Mouse (Mus musculus) CH12.LX (cell line): ENCODE measurements around the gene Dapk2. TPM values are rescaled to one million over a fixed set of nuclear protein-coding genes. Genes with fewer than 3 reads are reported as not detected.

Experiments used
- DNase-seq: peaks from one replicate; pipeline ENCODE4 v3.0.0-alpha.2; 2013; ENCODE audit errors: extremely low read depth
- H3K27ac ChIP-seq: 2 replicates; pipeline ENCODE4 v1.5.1; 2012; ENCODE audit warnings: low read depth, mild to moderate bottlenecking, control low read depth, moderate library complexity; ENCODE audit not compliant: insufficient read depth
- H3K27me3 ChIP-seq: replicated peaks from 2 replicates; pipeline ENCODE3; 2012; ENCODE audit warnings: inconsistent platforms
- H3K36me3 ChIP-seq, 2 experiments: replicated peaks in 1 of 2; 2 replicates each; pipeline versions ENCODE3 to v1.6.1; 2012; ENCODE audit warnings: inconsistent platforms in 1 of 2, low read length in 1 of 2, mild to moderate bottlenecking in 1 of 2, mixed read lengths in 1 of 2, moderate library complexity in 1 of 2; ENCODE audit not compliant: control insufficient read depth in 1 of 2, insufficient read depth in 1 of 2
- H3K4me1 ChIP-seq, 2 experiments: 2 replicates each; pipeline ENCODE4 v1.6.1; 2012; ENCODE audit warnings: inconsistent platforms in 1 of 2, moderate library complexity in 1 of 2; ENCODE audit not compliant: insufficient read depth in 2 of 2, control insufficient read depth in 1 of 2
- H3K4me2 ChIP-seq: 2 replicates; pipeline ENCODE4 v1.6.1; 2012; ENCODE audit warnings: low read depth, mild to moderate bottlenecking, control low read depth; ENCODE audit not compliant: poor library complexity, insufficient read depth, severe bottlenecking
- H3K4me3 ChIP-seq, 3 experiments: fragments of 150-350 bp in 1 of 3; sonication (generic) in 1 of 3; replicated peaks in 1 of 3; 2 replicates each; pipeline versions ENCODE3 to v1.5.1; 2011 to 2012; ENCODE audit warnings: low read depth in 2 of 3, low read length in 2 of 3, mild to moderate bottlenecking in 2 of 3, moderate library complexity in 2 of 3, control low read depth in 1 of 3, improper control_type of control experiment in 1 of 3, inconsistent platforms in 1 of 3, mixed read lengths in 1 of 3; ENCODE audit not compliant: poor library complexity in 1 of 3
- H3K79me2 ChIP-seq: replicated peaks from 2 replicates; pipeline ENCODE4 v1.6.1; 2012; ENCODE audit warnings: mild to moderate bottlenecking, moderate library complexity; ENCODE audit not compliant: control insufficient read depth, poor library complexity, insufficient read depth, severe bottlenecking; ENCODE audit errors: extremely low read depth
- H3K9ac ChIP-seq: 2 replicates; pipeline ENCODE4 v1.6.1; 2012; ENCODE audit warnings: low read depth, mild to moderate bottlenecking, control low read depth, moderate library complexity; ENCODE audit not compliant: insufficient read depth
- H3K9me3 ChIP-seq: replicated peaks from 2 replicates; pipeline ENCODE3; 2012; ENCODE audit warnings: low read length, inconsistent platforms, mixed read lengths
- BHLHE40 ChIP-seq: IDR thresholded peaks from 2 replicates; pipeline ENCODE4 v1.6.1; 2011; ENCODE audit warnings: mild to moderate bottlenecking, low read depth, low read length, improper control_type of control experiment
- CHD1 ChIP-seq: IDR thresholded peaks from 2 replicates; pipeline ENCODE4 v1.6.1; 2012; ENCODE audit warnings: low read depth, low read length, improper control_type of control experiment, inconsistent platforms
- CHD2 ChIP-seq: IDR thresholded peaks from 2 replicates; pipeline ENCODE4 v1.6.1; 2011; ENCODE audit warnings: low read length, improper control_type of control experiment
- CTCF ChIP-seq, 2 experiments: IDR thresholded peaks in 1 of 2; conservative IDR thresholded peaks in 1 of 2; 2 replicates each; pipeline ENCODE4 v1.5.1; 2011 to 2012; ENCODE audit warnings: low read depth in 2 of 2, low read length in 2 of 2, improper control_type of control experiment in 1 of 2, inconsistent platforms in 1 of 2, mild to moderate bottlenecking in 1 of 2, moderate library complexity in 1 of 2
- E2F4 ChIP-seq: IDR thresholded peaks from 2 replicates; pipeline ENCODE4 v1.6.1; 2011; ENCODE audit warnings: low read depth, low read length, improper control_type of control experiment; ENCODE audit not compliant: insufficient replicate concordance
- ELF1 ChIP-seq: IDR thresholded peaks from 2 replicates; pipeline ENCODE4 v1.6.1; 2014; ENCODE audit warnings: low read depth, mild to moderate bottlenecking, inconsistent platforms, low read length, improper control_type of control experiment
- EP300 ChIP-seq: IDR thresholded peaks from 2 replicates; pipeline ENCODE4 v1.6.1; 2011; ENCODE audit warnings: low read length, improper control_type of control experiment
- ETS1 ChIP-seq: conservative IDR thresholded peaks from 2 replicates; pipeline ENCODE4 v1.6.1; 2012; ENCODE audit warnings: low read depth, mild to moderate bottlenecking, inconsistent platforms, low read length, improper control_type of control experiment, moderate library complexity
- GABPA ChIP-seq: IDR thresholded peaks from 2 replicates; pipeline ENCODE4 v1.6.1; 2012; ENCODE audit warnings: low read depth, low read length, improper control_type of control experiment, inconsistent platforms; ENCODE audit not compliant: insufficient replicate concordance
- HCFC1 ChIP-seq: IDR thresholded peaks from 2 replicates; pipeline ENCODE4 v1.6.1; 2012; ENCODE audit warnings: low read depth, mild to moderate bottlenecking, inconsistent platforms, low read length, improper control_type of control experiment
- IRF4 ChIP-seq: IDR thresholded peaks from 2 replicates; pipeline ENCODE4 v1.6.1; 2014; ENCODE audit warnings: low read depth, mild to moderate bottlenecking, inconsistent platforms, low read length, improper control_type of control experiment
- JUN ChIP-seq: IDR thresholded peaks from 2 replicates; pipeline ENCODE4 v1.6.1; 2011; ENCODE audit warnings: low read depth, mild to moderate bottlenecking, low read length, improper control_type of control experiment, moderate library complexity; ENCODE audit not compliant: insufficient read depth
- JUND ChIP-seq: conservative IDR thresholded peaks from 2 replicates; pipeline ENCODE4 v1.6.1; 2011; ENCODE audit warnings: low read depth, low read length, improper control_type of control experiment
- KAT2A ChIP-seq: IDR thresholded peaks from 2 replicates; pipeline ENCODE4 v1.6.1; 2012; ENCODE audit warnings: low read length, improper control_type of control experiment, inconsistent platforms; ENCODE audit not compliant: insufficient replicate concordance
- MAFK ChIP-seq: IDR thresholded peaks from 2 replicates; pipeline ENCODE4 v1.6.1; 2011; ENCODE audit warnings: low read length, improper control_type of control experiment; ENCODE audit not compliant: insufficient replicate concordance
- MAX ChIP-seq: IDR thresholded peaks from 2 replicates; pipeline ENCODE4 v1.6.1; 2011; ENCODE audit warnings: low read length, improper control_type of control experiment
- MAZ ChIP-seq: IDR thresholded peaks from 2 replicates; pipeline ENCODE4 v1.6.1; 2012; ENCODE audit warnings: low read depth, mild to moderate bottlenecking, inconsistent platforms, low read length, improper control_type of control experiment, moderate library complexity
- MEF2A ChIP-seq: IDR thresholded peaks from 2 replicates; pipeline ENCODE4 v1.6.1; 2014; ENCODE audit warnings: low read depth, mild to moderate bottlenecking, inconsistent platforms, low read length, improper control_type of control experiment, borderline replicate concordance
- MXI1 ChIP-seq: IDR thresholded peaks from 2 replicates; pipeline ENCODE4 v1.6.1; 2011; ENCODE audit warnings: mild to moderate bottlenecking, low read depth, low read length, improper control_type of control experiment
- MYC ChIP-seq: IDR thresholded peaks from 2 replicates; pipeline ENCODE4 v1.6.1; 2011; ENCODE audit warnings: low read depth, mild to moderate bottlenecking, improper control_type of control experiment, low read length
- NELFE ChIP-seq: IDR thresholded peaks from 2 replicates; pipeline ENCODE4 v1.6.1; 2011; ENCODE audit warnings: low read depth, low read length, improper control_type of control experiment
- NRF1 ChIP-seq: IDR thresholded peaks from 2 replicates; pipeline ENCODE4 v1.6.1; 2014; ENCODE audit warnings: low read depth, mild to moderate bottlenecking, inconsistent platforms, low read length, improper control_type of control experiment, moderate library complexity
- PAX5 ChIP-seq: IDR thresholded peaks from 2 replicates; pipeline ENCODE4 v1.6.1; 2012; ENCODE audit warnings: low read length, inconsistent platforms, mixed read lengths
- POLR2A ChIP-seq: IDR thresholded peaks from 2 replicates; pipeline ENCODE4 v1.6.1; 2011; ENCODE audit warnings: low read depth, mild to moderate bottlenecking, improper control_type of control experiment, low read length
- POLR2AphosphoS2 ChIP-seq: IDR thresholded peaks from 2 replicates; pipeline ENCODE4 v1.6.1; 2011; ENCODE audit warnings: low read depth, low read length, improper control_type of control experiment
- RAD21 ChIP-seq: IDR thresholded peaks from 2 replicates; pipeline ENCODE4 v1.6.1; 2011; ENCODE audit warnings: low read depth, mild to moderate bottlenecking, low read length, improper control_type of control experiment, moderate library complexity
- RCOR1 ChIP-seq: conservative IDR thresholded peaks from 2 replicates; pipeline ENCODE4 v1.6.1; 2012; ENCODE audit warnings: low read depth, mild to moderate bottlenecking, inconsistent platforms, low read length, improper control_type of control experiment
- SIN3A ChIP-seq: IDR thresholded peaks from 2 replicates; pipeline ENCODE4 v1.6.1; 2012; ENCODE audit warnings: low read length, improper control_type of control experiment, inconsistent platforms
- SMC3 ChIP-seq: IDR thresholded peaks from 2 replicates; pipeline ENCODE4 v1.6.1; 2011; ENCODE audit warnings: low read depth, low read length, improper control_type of control experiment
- TBP ChIP-seq: conservative IDR thresholded peaks from 2 replicates; pipeline ENCODE4 v1.6.1; 2011; ENCODE audit warnings: low read depth, low read length, improper control_type of control experiment
- TCF12 ChIP-seq: IDR thresholded peaks from 2 replicates; pipeline ENCODE4 v1.6.1; 2014; ENCODE audit warnings: low read depth, mild to moderate bottlenecking, inconsistent platforms, low read length, improper control_type of control experiment
- UBTF ChIP-seq: IDR thresholded peaks from 2 replicates; pipeline ENCODE4 v1.6.1; 2012; ENCODE audit warnings: low read depth, mild to moderate bottlenecking, inconsistent platforms, low read length, improper control_type of control experiment, moderate library complexity
- USF1 ChIP-seq: IDR thresholded peaks from 2 replicates; pipeline ENCODE4 v1.6.1; 2014; ENCODE audit warnings: low read depth, mild to moderate bottlenecking, inconsistent platforms, low read length, improper control_type of control experiment
- USF2 ChIP-seq: conservative IDR thresholded peaks from 2 replicates; pipeline ENCODE4 v1.6.1; 2011; ENCODE audit warnings: low read depth, low read length, improper control_type of control experiment
- ZC3H11A ChIP-seq: IDR thresholded peaks from 2 replicates; pipeline ENCODE4 v1.6.1; 2012; ENCODE audit warnings: low read depth, mild to moderate bottlenecking, inconsistent platforms, low read length, improper control_type of control experiment
- ZKSCAN1 ChIP-seq: IDR thresholded peaks from 2 replicates; pipeline ENCODE4 v1.6.1; 2012; ENCODE audit warnings: low read depth, inconsistent platforms, low read length, improper control_type of control experiment, borderline replicate concordance
- ZMIZ1 ChIP-seq: IDR thresholded peaks from 2 replicates; pipeline ENCODE4 v1.6.1; 2012; ENCODE audit warnings: low read depth, mild to moderate bottlenecking, inconsistent platforms, low read length, improper control_type of control experiment
- ZNF384 ChIP-seq: IDR thresholded peaks from 2 replicates; pipeline ENCODE4 v1.6.1; 2012; ENCODE audit warnings: low read depth, low read length, improper control_type of control experiment, inconsistent platforms
- dilution Hi-C: fragments of 300-500 bp; cut with MboI; formaldehyde crosslinking; loops from 2 replicates; pipeline ENCODE4 v1.14.3; 2020; ENCODE audit warnings: low sequenced_read_pairs; ENCODE audit not compliant: extremely low pct_unique_long_range_greater_than_20kb, extremely low pct_ligation_motif_present
- in situ Hi-C: fragments of 300-500 bp; cut with MboI; formaldehyde crosslinking; loops from 3 replicates; pipeline ENCODE4 v1.14.3; 2019; ENCODE audit warnings: low sequenced_read_pairs, low pct_ligation_motif_present, low pct_unique_long_range_greater_than_20kb, mixed read lengths
- polyA plus RNA-seq: library from polyadenylated mRNA; unstranded; fragments of >175 nt; gene quantifications from 2 replicates; pipeline ENCODE4 v1.2.1, GENCODE M21; 2012; ENCODE audit warnings: low read depth; ENCODE audit not compliant: insufficient read length
- total RNA-seq, 2 experiments: library from RNA; depleted of rRNA; stranded (reverse); fragments of 300-350 nt in 1 of 2; fragments of >200 nt in 1 of 2; gene quantifications; 2 replicates each; pipeline ENCODE4 v1.2.3; 2012 to 2014

Dapk2 gene
- total and polyA plus RNA-seq, 3 experiments: 25.2 to 60.3 (median 39.0) TPM

- Histone ChIP-seq H3K9me3 (peaks cover 3% of the 10 kb centered on the region), H3K4me1 (peaks cover 6 to 35% of the 10 kb centered on the region in 2 experiments), H3K27me3 (no peaks in the 10 kb centered on the region), H3K27ac (peak overlapping the region; percentile 72), H3K9ac (no peak overlapping the region), H3K79me2 (no peaks in the 10 kb centered on the region; the same call in 1 of the 2 replicates), H3K36me3 (peaks cover 29 to 34% of the 10 kb centered on the region in 2 experiments), H3K4me2 (no peak overlapping the region; the same call in 1 of the 2 replicates), H3K4me3 (no peak overlapping the region)
- dilution Hi-C loops (no loop called here), in situ Hi-C loops (loop anchor here (10.0 to 25.0 kb wide), 3 partner anchors 370 to 645 kb away; partner anchors contain the start of genes Aph1b, Car12, Fbxl22 and Gm10647)
- TF ChIP-seq SIN3A (no peak), RAD21 (no peak), MXI1 (no peak), MAZ (no peak), ETS1 (peak; percentile 52; the same call in 1 of the 2 replicates), HCFC1 (no peak), BHLHE40 (no peak; the same call in 1 of the 2 replicates), JUND (peak; percentile 91), USF1 (no peak), POLR2A (no peak), PAX5 (no peak), ZKSCAN1 (no peak), IRF4 (peak; percentile 99), NELFE (no peak), ZMIZ1 (no peak), CHD2 (no peak; the same call in 1 of the 2 replicates), TCF12 (no peak), TBP (no peak), ELF1 (no peak), RCOR1 (peak; percentile 77; the same call in 1 of the 2 replicates), POLR2AphosphoS2 (no peak), ZNF384 (no peak), USF2 (no peak), NRF1 (no peak), ZC3H11A (no peak), GABPA (no peak), E2F4 (no peak), CTCF (conservative IDR thresholded peaks at IDR 0.05 in 1 of 2, IDR thresholded peaks at IDR 0.05 in 1 of 2; ENCODE audit: low read depth in 2 of 2, low read length in 2 of 2) (no peak), EP300 (peak; percentile 93), MEF2A (peak; percentile 83), SMC3 (no peak), MAX (no peak), MAFK (no peak), MYC (no peak), KAT2A (no peak), JUN (peak; percentile 57), UBTF (no peak), CHD1 (no peak)
- DNase-seq: peak; percentile 77
These were observed 15.8 kb upstream of the Dapk2 start for GRCm38 (mm10) chr9:66142265-66142664.
